Mouse (Mus musculus) right cerebral cortex, postnatal 36 days (tissue): Measurements from ENCODE around the gene Ifna12.
A peak's percentile ranks its signal among the peaks of the same experiment; 100 is the strongest.
"Not testable (repeated sequence)": the region's sequence is repeated elsewhere in the genome, so short reads cannot be mapped to it uniquely, and the experiment has no call there.

ENCODE experiments used
- DNase-seq, 2 experiments: peaks; one replicate each; pipeline ENCODE4 v3.0.0; 2022; ENCODE audit warnings: low spot score in 2 of 2, mixed read lengths in 1 of 2

The Ifna12 gene

DNA sequence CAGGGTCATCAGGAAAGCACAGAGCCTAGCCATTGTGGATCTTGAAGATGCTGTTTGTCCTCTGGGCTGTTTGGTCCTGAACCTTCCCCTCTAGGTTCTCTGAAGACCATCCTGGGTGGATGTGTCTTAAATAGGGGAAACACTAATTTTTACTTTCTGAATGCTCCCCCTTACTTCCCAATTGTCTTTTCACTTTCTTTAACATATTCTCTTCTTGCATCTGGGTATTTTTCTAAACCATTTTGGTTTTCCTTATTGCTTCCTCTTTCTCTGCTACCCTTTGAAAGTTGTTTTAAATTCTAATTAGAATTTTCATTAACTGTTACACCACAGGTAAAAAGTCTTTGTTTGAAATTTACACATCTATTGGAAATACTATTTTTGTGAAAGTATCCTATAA, at the start of gene Ifna12:
Gene Ifna12, minus strand, starts transcription at position 101 of the 400 bp plus-strand sequence.
- no peak for DNase-seq

GRCm38 (mm10) chr4:88644359-88644758, 41.2 kb upstream of the Ifna12 start, which contains the start of gene Ifna13:
Gene Ifna13, minus strand, starts transcription at chr4:88644459.
- DNase-seq: no peak

- DNase-seq: no peak
Measured at GRCm38 (mm10) chr4:88642526-88642925, 39.4 kb upstream of the Ifna12 start.

- DNase-seq: peak; percentile 50 to 53
Measured at GRCm38 (mm10) chr4:88641077-88641831, 38.1 kb upstream of the Ifna12 start.

- no peak for DNase-seq
Measured at GRCm38 (mm10) chr4:88640704-88641076, 37.5 kb upstream of the Ifna12 start.

DNA sequence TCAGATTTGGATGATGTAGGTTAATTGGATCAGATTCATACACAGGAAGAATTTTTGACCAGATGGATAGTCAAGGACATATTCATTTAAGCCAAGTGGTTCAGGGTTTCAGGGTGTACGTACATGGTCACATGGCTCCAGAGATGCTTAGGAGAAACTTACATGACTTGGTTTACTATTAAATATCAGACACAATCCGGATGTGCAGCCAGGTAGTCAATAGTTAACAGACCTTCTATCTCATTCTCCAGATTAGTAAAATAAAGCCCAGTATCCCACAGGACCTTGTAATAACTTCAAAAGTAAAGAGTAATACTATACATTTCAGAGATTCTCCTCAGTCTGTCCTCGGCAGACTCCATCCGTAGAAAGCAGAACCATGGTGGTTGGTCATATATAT, 31.1 kb upstream of the Ifna12 start, which contains the start of gene C87499:
Gene C87499, minus strand, starts transcription at position 101 of the 400 bp plus-strand sequence.
- no peak for DNase-seq

- no peak for DNase-seq
Measured at GRCm38 (mm10) chr4:88592285-88592684, 10.9 kb downstream of the Ifna12 start, which contains the start of gene Ifna9. Gene Ifna9, minus strand, starts transcription at chr4:88592385.

DNA sequence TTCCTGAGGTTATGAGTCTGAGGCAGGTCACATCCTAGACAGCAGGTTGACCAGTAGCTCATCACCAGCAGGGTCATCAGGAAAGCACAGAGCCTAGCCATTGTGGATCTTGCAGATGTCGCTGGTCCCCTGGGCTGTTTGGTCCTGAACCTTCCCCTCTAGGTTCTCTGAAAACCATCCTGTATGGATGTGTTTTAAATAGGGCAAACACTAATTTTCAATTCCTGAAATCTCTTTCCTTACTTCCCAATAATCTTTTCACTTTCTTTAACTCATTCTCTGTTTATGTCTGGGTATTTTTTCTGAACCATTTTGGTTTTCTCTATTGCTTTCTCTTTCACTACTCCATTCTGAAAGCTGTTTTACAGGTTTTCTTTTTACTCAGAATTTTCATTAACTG, 31.5 kb downstream of the Ifna12 start, which contains the start of gene Ifna14:
Gene Ifna14, minus strand, starts transcription at position 101 of the 400 bp plus-strand sequence.
- DNase-seq: no peak

DNA sequence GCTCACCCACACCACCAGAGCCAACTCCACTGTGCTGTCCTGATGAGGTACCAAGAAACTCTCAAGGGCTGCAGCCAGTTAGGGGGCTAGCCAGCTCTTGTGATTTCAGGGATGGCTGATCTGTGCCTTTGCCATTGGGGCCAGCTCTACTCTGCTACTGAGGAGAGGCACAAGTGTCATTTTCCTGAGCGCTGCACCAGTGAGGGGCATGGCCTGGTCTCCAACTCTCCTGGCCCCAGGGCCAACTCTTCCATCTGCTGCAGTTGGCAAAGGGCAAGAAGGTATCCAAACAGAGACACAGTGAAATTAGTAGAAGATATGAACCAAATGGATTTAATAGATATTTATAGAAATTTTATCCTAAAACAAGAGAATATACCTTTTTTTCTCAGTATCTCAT, 41.4 kb downstream of the Ifna12 start:
- no peak for DNase-seq

GRCm38 (mm10) chr4:88558145-88558544, 45.0 kb downstream of the Ifna12 start, which contains the start of gene Ifna15:
Gene Ifna15, minus strand, starts transcription at chr4:88558245.
- DNase-seq: not testable (repeated sequence)
